Mouse (Mus musculus): ENCODE results near the gene Ptgfrn.

The Ptgfrn gene

DNA sequence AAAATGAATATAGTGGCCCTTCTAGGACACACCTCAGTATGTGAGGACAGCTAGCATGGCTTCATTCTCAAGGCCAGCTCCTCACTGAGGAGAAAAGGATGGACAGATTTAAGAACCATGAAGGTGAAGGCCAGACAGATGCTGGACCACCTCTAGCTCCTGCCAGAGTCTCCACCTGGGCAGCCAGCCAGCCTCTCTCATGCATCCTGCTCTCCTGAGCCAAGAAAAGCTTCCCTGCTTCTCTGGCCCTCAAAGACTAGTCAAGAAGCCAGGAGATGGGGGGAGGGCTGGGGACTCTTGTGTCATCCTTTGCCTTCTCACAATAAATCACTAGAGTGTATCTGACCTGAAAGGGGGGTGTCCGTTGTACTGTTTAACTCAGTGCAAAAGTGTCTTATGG lies 31.7 kb downstream of the Ptgfrn start:
- no peak for DNase-seq (ENCODE audit: low spot score in 2 of 2)

DNA sequence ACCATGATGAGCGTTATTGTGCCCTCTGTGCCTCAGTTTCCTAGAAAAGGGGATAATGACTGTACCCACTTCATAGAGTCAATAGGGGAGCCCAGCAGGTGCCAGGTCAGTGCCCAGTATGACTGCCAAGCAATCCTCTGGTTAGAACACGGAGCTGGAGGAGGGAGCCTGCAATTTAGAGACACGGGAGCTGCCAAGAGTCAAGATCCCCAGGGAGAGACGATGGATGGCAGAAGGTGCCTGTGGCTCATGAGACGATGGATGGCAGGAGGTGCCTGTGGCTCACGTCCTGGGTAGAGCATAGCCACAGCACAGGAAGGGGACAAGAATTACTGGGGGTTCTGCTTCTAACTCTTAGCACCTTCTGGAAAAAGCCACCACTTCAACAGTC lies 32.4 kb downstream of the Ptgfrn start:
- DNase-seq (ENCODE audit: low spot score in 2 of 2), result no peak

DNA sequence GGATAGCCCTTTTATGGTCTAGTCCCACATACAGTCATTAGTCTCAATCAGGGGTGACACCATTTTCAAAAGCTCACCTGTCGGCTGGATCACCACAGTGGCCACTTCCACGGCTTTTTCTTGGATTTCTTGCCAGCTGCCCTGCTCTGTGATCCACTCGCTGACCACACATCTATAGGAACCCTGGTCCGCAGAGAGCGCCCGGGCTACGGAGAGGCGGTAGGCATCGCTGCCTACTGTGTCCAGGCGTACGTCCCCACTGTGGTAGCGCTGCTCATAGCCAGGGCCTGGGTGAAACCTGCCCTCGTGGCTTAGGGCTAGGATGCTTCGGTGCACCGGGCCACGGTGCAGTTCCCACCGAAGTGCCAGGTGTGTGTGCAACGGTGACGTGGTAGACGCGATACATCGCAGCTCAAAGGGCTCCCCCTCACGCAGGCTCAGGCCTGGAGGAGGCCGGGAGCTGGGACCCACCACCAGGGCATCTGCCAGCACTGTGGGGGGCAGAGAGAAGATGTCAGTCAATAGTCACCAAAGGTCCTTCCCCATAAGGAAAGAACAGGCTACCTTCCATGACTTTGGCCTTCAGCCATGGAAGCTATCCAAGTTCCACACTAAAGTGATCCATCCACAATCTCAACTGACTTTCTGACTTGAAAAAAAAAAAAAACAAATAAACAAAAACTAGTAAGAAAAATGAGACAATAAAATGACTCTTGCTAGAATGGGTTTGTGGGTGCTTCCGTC lies 32.9 kb downstream of the Ptgfrn start:
- no peak for DNase-seq (ENCODE audit: low spot score in 2 of 2)

DNA sequence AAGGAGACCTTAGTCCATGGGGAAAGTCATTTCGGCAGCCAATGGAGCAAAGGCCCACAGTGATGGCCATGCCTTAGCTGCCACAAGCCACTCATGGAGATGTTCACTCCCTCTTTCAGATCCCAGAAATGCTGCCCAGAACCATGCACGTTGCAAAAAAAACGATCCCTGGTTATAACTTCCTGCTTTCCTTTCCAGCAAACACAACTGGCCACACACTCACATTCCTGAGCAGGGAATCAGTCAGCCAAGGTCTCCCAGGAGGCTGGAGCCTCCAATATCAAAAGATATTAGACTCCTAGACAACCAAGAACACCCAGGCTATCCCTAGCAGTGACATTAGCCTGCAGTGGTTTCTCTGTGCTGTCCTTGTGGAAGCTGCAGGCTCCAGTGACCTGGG lies 34.2 kb downstream of the Ptgfrn start:
- no peak for DNase-seq (ENCODE audit: low spot score in 2 of 2)

DNA sequence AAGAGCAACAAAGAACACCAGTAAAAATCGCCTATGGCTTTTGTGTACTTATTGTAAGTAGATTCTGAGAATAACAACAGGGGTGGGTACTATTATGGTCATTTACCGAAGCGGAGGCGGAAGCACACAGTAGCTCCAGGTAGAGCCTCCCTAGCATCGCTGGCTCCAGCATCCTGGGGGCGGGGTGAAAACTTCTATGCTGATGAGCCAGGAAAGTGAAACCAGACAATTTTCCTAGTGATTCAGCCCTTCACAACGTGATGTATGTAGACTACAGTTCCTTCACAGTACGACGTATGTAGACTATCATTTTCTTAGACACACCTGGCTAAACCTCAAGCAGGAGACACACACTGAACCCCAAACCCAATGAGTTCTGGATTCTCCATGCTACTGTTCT lies 36.7 kb downstream of the Ptgfrn start:
- no peak for DNase-seq (ENCODE audit: low spot score in 2 of 2)

DNA sequence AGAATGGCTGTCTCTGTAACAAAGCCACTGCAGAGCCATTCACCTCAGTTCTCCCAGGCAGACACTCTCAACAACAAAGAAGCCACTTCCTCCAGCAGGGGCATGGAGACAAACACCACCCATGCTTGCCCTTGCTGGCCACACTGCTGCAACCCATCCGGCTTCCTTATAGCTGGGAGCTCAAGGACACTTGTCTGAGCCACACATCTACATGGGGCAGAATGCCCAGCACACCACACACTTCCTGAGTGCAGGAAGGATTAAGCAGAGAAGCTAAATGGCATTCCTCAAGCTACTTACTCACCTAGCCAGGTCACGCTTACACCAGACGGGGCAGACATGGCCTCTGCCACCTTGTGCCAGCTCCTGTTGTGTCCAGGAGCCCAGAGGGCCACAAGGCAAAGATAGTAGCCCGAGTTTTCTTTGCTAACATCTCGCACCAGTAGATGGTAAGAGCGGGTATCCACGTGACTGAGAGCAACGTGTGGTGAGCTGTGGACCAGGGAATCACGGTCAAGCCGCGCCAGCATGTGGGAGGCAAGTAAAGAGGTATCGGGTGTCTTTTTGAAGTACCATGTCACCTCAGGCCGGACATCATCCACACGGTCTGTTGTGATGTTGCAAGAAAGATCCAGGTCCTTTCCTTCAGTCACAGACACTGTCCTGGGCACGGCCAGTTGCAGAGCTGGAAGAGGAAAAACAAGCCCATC lies 37.4 kb downstream of the Ptgfrn start:
- no peak for DNase-seq (ENCODE audit: low spot score in 2 of 2)

DNA sequence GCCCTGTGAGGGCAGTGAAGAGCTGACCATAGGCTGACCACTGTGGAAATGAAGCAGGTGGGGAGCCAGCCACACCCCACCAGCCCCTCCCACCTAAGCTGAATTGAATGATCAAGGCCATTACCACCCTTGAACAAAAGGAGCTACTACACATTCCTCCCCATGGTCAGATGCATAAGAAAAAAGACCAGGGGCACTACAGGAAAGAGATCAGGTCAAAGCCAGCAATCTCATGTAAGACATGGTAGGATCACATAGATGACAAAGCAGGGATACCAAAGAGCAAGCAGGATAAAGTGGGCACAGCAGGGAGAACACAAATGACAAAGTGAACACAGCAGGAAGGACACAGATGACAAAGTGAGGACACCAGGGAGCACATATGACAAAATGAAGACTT lies 38.5 kb downstream of the Ptgfrn start:
- DNase-seq (ENCODE audit: low spot score in 2 of 2), result no peak

DNA sequence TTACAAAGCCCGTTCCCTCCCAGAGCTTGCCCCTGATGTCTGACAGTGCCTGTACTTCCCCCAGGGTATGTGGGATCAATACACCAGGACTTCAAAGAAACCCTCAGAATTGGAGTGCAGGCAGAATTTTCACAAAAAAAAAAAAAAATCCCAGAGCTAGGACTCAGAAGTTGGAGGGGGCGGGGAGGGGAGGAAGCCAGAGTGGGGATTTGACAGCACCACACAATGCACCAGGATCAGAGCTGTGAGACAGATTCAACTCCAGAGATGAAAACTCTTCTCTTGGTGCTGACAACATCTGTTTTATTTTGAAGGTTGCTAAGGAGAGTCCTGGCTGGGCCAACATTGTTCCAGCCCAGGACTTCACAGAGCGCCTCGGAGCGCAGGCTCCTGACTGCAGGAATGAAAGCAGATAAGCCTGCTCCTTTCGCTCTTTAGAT lies 39.3 kb downstream of the Ptgfrn start:
- no peak for DNase-seq (ENCODE audit: low spot score in 2 of 2)

DNA sequence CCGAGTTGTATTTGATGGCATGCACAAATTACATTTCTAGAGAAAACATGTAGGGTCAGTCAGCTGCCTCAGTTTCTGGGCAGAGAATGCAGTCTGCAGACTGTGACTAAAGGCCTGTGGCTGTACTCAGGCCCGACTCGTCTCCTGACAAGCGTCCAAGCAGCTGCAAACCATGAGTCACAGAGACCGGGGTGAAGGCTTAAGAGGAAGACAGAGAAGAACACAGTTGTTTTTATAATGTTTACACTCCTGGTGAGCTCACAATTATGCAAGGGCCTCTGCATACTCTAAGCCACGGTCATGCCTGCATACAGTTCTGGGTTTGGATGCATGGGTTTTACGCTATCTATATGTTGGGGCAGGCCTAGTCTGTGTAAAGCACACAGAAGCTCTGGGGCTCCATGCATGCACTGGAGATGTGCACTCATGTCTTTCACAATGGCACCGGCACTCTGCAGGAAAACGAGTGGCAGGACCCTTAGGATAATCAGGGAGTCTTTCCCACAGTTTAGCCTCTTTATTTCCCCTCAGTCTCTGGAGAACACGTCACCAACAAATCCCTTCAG lies 39.8 kb downstream of the Ptgfrn start:
- DNase-seq (ENCODE audit: low spot score in 2 of 2), result no peak

DNA sequence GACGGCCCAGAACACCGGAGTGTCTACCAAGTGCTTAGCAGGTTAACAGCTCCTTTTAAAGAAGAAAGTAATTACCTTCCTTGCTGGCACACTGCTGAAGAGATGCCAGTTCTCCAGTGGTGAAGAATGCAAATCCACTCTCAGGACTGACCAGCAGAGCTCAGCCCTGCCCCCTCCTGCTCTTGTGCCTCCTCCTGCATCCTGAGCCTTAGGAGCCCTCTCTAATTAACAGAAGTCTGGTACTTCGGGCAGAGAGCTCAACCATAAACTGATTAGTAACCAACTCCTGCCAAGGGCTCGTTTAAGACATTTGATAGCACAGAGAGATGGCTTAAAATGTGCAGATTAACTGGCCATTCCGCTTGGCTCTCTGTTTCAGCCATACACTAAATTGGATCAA lies 41.4 kb downstream of the Ptgfrn start:
- no peak for DNase-seq (ENCODE audit: low spot score in 2 of 2)

DNA sequence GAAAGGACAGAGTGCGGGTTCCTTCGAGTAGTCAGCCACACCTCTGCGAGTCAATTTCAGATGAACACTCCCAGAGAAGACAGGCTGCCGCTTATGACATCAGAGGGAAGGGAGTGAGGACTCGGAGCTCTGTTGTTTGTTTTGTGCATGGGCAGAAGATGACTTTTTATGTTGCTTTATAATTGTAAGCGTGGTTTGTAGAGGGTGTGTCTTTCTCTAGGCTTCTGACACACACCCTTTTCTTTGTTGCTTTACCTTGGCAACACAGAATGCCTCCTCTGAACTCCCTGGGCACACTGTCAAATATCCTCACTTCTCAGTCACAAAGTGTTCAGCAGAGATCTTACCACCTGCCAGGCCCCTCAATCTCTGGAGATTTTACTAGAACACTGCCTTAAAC lies 43.9 kb downstream of the Ptgfrn start:
- no peak for DNase-seq (ENCODE audit: low spot score in 2 of 2)

DNA sequence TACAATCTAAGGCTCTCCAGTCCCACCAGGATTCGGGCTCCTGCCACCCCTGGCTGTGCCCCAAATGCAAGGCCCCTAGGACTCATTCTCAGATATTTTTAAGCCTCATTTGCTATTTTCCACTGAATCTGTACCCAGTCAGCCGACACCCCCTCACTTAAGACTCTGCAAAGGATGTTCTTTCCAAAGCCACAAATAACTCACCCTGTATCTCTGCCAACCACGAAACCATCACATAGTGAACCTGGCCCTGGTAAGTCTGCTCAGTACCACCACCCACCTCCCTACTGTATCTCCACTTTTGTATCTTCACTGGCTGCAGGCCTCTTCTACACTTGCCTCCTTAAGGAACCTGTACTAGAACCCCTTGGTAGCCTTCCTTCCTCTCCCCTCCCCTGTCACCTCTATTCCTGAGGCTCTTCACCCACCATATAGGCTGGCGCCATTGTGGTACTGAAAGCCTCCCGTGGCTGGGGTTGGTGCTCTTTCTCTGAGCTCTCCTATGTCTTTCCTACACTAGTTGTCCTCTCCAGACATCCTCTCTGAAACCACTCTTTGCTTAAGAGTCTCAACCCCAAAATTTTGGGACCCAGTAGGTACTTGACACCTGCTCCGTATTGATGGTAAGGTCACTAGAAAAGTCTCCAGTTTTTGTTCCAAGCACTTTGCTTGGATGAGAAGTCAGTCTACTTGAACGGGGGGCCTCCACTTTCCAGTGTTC lies 48.1 kb downstream of the Ptgfrn start:
- no peak for DNase-seq (ENCODE audit: low spot score in 2 of 2)

DNA sequence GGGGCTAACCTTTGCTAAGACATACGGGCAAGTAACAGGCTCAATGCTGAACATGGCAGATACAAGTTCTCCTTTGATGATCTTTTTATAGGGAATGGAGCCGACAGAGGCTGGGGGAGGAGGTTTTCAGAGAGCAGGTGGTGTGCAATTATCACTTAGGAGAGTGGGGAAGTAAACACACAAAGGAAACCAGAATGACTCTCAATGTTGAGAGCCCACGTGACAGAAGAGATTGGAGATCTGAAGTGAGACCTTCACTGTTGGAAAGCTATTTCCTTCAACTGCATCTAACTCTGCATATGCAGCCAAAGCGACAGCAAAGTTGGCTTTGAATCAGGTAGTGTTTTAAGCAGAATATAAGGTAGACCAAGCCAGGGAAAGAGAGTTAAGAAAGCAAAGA lies 50.9 kb downstream of the Ptgfrn start:
- DNase-seq (ENCODE audit: low spot score in 2 of 2), result no peak

DNA sequence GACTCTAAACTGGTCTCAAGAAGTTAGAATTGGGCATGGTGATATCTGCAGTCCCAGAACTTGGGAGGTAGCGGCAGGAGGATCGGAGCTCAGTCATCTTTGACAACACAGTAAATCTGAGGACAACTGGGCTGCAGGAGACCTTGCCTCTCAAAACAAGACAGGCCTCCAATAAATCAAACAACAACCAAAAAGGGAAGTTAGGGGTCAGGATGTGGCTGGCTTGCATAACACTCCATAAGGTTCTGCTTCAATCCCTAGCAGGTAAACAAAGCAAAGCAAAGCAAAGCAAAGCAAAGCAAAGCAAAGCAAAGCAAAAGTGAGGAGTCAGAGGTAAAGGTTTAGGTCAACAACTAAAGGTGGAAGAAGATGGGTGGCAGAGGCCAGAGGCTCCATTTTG lies 51.9 kb downstream of the Ptgfrn start:
- DNase-seq (ENCODE audit: low spot score in 2 of 2), result no peak

DNA sequence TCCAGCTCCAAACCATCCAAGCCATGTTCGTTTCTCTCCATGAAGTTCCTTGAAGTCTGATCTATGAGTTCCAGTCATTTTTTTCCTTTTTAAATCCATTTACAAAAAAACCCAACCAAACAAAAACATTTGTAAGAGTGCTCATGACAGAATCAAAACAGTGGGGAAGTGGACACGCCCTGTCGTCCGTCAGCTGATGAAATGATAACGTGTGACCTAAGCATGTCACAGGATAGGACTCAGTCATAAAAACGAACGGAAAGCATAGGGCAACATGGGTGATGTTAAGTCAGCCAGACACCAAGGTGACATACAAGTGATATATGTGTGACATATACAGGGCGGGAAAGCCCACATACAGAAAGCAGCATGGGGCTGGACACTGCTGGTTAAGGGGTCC lies 54.9 kb downstream of the Ptgfrn start:
- no peak for DNase-seq (ENCODE audit: low spot score in 2 of 2)

DNA sequence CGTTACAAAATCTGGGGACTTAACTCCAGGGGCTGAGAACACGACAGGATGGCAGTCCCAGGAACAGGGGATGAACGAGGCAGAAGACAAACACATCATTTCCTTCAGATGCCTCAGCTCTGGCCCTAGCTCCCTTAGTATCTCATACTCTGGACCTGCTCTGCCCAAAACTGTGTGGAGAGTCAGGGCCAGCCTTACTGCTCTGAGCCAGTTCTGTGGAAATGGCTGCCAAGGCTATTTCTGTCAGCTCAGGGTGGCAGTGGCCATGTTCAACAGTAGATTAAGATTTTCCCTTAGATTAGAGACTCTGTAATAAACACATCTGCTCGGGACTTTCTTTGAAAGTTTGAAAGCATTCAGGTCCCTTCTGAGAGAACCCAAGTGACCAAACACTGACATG lies 58.5 kb downstream of the Ptgfrn start:
- no peak for DNase-seq (ENCODE audit: low spot score in 2 of 2)

DNA sequence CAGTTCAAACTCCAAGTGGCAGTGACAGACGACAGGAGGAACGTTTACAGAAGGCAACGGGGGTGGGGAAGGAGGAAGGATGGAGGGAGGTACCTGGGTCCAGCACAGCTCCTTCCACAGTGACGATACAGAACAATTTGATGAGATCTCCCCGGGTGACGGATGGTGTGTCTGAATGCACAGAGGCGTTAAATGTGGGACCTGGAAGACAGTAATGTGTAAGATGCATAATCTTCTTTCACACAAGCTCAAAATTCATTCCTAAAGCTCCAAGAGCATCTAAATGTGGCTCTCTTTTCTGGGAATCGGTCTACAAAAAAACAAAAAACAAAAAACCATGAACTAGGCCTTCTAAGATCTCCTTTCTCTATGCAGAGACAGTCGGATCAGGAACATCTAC lies 60.1 kb downstream of the Ptgfrn start:
- DNase-seq (ENCODE audit: low spot score in 2 of 2), result no peak

DNA sequence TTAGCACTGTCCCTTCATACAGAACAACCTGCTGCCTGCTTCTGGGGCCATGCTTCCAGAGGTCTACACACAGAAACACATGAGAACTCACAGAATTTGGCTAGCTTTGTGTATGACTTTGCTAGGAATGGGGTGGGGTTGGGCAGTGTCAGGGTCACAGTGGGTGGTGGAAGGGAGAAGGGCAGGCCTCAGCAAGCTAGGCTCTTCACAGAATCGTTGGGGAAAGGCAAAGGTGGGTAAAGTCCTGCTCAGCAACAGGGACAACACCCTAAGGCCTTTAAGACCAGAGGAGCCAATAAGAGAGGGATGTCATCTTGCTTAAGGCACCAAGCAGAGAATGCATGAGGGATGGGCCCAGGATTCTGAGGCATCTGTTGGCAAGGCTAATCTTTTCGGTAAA lies 61.3 kb downstream of the Ptgfrn start:
- no peak for DNase-seq (ENCODE audit: low spot score in 2 of 2)

DNA sequence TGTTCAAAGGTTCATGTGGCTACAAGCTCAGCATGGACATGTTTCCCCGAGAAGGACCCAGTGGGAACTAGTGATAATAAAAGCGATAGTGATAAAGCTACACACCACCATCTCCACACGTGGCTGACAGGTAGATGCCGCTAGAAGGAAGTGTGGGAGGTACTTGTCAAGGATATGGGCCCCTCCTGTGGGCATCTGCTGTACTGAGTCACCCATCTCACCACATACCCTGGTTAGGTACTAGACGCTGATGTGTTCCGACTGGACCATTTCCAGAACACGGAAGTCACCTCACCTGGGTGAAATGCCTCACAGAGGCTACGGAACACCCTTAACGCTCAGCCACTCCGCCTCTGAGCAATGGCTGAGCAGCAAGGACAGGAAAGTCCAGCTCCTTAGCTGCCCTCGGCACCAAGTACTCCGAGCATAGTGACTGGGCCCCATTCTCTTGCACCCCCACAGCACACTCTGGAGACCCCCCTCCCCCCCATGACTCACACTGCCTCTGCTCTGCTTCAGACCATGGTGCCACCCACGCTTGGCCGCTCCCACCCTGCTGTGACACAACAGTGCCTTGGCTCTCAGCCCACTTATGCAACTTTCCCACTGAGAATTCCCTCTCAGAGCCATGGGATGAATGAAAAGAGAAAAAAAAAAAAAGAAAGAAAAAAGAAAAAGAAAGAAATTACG lies 62.3 kb downstream of the Ptgfrn start:
- DNase-seq (ENCODE audit: low spot score in 2 of 2), result no peak

DNA sequence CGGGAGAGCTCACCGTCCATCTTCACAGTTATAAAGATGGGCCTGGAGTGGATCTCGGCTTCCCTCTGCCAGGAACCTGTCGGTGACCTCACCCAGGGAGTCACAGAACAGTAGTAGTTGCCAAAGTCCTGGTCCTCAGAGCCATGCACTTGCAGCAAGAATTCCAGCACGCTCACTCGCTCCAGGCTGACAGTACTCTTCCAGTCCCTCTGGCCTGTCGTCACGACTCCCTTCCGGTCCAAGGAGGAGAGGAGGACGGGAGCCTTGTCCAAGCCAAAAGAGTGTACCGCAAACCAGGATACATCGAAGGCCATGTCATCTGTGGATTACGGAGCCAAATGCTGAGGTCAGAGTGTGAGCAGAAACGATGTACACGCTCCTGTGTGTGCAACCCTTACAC lies 64.6 kb downstream of the Ptgfrn start:
- no peak for DNase-seq (ENCODE audit: low spot score in 2 of 2)

DNA sequence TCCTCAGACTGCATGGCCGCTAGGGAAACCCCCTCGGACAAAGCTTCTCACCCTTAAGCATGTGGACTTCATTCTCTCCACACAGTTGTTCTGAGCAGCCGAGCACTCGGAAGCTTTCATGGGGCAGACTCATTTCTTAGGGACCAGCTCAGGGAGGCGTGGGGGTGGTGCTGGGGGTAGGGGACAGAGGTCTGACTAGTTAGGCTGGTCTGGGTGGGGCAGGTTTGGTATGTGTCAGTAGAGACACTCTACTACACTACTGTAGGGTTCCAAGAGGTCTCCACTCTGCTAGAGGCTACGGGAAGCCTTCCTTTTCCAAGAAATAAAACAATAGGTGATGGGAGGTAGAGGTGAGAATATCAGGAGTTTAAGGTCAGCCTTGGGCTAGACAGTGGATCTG lies 65.4 kb downstream of the Ptgfrn start:
- no peak for DNase-seq (ENCODE audit: low spot score in 2 of 2)

DNA sequence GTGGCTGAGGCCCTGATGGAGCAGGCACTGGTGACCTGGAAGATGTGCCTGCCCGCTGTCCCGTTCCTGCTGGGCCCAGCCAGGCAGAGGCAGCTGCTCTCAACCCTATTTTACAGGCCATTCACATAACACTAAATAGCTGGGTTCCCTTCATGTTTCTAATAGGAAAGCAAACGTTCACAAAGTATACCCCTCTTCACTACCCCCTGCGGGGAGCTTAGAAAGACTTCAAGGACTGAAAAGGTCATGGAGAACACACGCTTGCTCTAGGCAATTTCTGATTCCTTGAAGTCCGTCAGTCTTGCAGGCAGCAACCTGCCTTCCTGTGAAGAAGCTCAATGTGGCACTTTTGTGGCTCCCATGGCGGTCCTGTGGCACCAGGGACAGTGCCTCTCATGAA lies 68.1 kb downstream of the Ptgfrn start:
- DNase-seq (ENCODE audit: low spot score in 2 of 2), result no peak

Data from spleen, postnatal 10 days (tissue).